Mouse (Mus musculus): ENCODE results near the gene Tcap. TPM values are rescaled to one million over a fixed set of nuclear protein-coding genes. Genes with fewer than 3 reads are reported as not detected.

The Tcap gene
- 7.0 and 9.0 TPM in 2 replicates for polyA plus RNA-seq (2012; rRNA removed)

- no peak for DNase-seq (ENCODE audit: low spot score)
Measured at GRCm38 (mm10) chr11:98383261-98384030, at the start of gene Tcap. Tcap (plus strand) TSS chr11:98383811.

- no peak for DNase-seq (ENCODE audit: low spot score)
Measured at GRCm38 (mm10) chr11:98333981-98334741, 49.5 kb upstream of the Tcap start.

- no peak for DNase-seq (ENCODE audit: low spot score)
Measured at GRCm38 (mm10) chr11:98335250-98335649, 48.4 kb upstream of the Tcap start.

- DNase-seq (ENCODE audit: low spot score), result no peak
Measured at GRCm38 (mm10) chr11:98336245-98337107, 47.1 kb upstream of the Tcap start.

- peak; percentile 44 for DNase-seq (ENCODE audit: low spot score)
Measured at GRCm38 (mm10) chr11:98338507-98338961, 45.1 kb upstream of the Tcap start.

- DNase-seq (ENCODE audit: low spot score), result no peak
Measured at GRCm38 (mm10) chr11:98339071-98339501, 44.5 kb upstream of the Tcap start.

GRCm38 (mm10) chr11:98339679-98340287, 43.8 kb upstream of the Tcap start:
- DNase-seq (ENCODE audit: low spot score), result no peak

- no peak for DNase-seq (ENCODE audit: low spot score)
Measured at GRCm38 (mm10) chr11:98340597-98340996, 43.0 kb upstream of the Tcap start.

GRCm38 (mm10) chr11:98341174-98341573, 42.4 kb upstream of the Tcap start:
- DNase-seq (ENCODE audit: low spot score), result no peak

- DNase-seq (ENCODE audit: low spot score), result peak; percentile 93
Measured at GRCm38 (mm10) chr11:98342000-98342945, 41.3 kb upstream of the Tcap start.

GRCm38 (mm10) chr11:98345253-98345652, 38.4 kb upstream of the Tcap start:
- peak; percentile 53 for DNase-seq (ENCODE audit: low spot score)

GRCm38 (mm10) chr11:98346168-98346567, 37.4 kb upstream of the Tcap start:
- DNase-seq (ENCODE audit: low spot score), result no peak

- DNase-seq (ENCODE audit: low spot score), result no peak
Measured at GRCm38 (mm10) chr11:98347385-98348082, 36.1 kb upstream of the Tcap start.

GRCm38 (mm10) chr11:98348083-98348961, 35.3 kb upstream of the Tcap start, which contains the start of gene Ppp1r1b:
Ppp1r1b (plus strand) TSS chr11:98348404.
- no peak for DNase-seq (ENCODE audit: low spot score)

GRCm38 (mm10) chr11:98349308-98349707, 34.3 kb upstream of the Tcap start:
- DNase-seq (ENCODE audit: low spot score), result no peak

- no peak for DNase-seq (ENCODE audit: low spot score)
Measured at GRCm38 (mm10) chr11:98352272-98352990, 31.2 kb upstream of the Tcap start.

GRCm38 (mm10) chr11:98353651-98354211, 29.9 kb upstream of the Tcap start:
- no peak for DNase-seq (ENCODE audit: low spot score)

GRCm38 (mm10) chr11:98354445-98354844, 29.2 kb upstream of the Tcap start:
- DNase-seq (ENCODE audit: low spot score), result no peak

Data from urinary bladder, adult 2 months (tissue).